Mouse (Mus musculus) heart, adult 2 months (tissue): ENCODE results near the gene Mapk13.

Experiments used
- CTCF ChIP-seq: fragments of 200-600 bp; IDR thresholded peaks from 2 replicates; pipeline ENCODE4 v1.8.1; 2022; ENCODE audit warnings: antibody characterized with exemption, mild to moderate bottlenecking, moderate library complexity
- EP300 ChIP-seq: fragments of 200-500 bp; IDR thresholded peaks from 2 replicates; pipeline ENCODE4 v1.6.1; 2011; ENCODE audit warnings: low read depth, low read length, control low read depth; ENCODE audit not compliant: insufficient read depth
- POLR2A ChIP-seq: fragments of 200-500 bp; IDR thresholded peaks from 2 replicates; pipeline ENCODE4 v1.6.1; 2011; ENCODE audit warnings: mild to moderate bottlenecking, low read depth, low read length, control low read depth; ENCODE audit not compliant: insufficient read depth

DNA sequence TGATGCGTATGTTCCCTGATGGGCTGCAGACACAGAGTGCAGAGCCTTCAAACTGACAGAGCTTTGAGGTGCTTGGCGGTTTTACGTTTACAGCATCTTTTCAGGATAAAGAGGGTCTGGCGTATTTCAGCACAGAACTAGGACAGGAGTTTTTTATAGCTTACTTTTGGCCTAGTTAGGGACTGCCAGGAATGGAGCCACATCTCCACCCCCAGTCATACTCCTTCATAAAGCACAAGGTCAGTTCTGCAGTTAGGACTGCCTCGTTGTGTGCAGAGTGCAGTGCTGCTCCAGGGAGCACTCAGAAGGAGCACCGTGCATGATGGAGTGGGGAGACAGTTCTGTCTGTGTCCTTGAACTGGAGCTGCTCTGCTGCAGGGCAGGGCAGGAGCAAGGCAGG lies 23.3 kb upstream of the Mapk13 start:
- TF ChIP-seq POLR2A (no peak), CTCF (no peak), EP300 (no peak)
